Mouse (Mus musculus) liver, adult (tissue): ENCODE data around the gene Fbxo44.

ENCODE experiments used
- GATA4 ChIP-seq: IDR thresholded peaks from 2 replicates; pipeline ENCODE4 v1.6.1; 2014; ENCODE audit warnings: mild to moderate bottlenecking, low read length; ENCODE audit not compliant: insufficient replicate concordance

The Fbxo44 gene

DNA sequence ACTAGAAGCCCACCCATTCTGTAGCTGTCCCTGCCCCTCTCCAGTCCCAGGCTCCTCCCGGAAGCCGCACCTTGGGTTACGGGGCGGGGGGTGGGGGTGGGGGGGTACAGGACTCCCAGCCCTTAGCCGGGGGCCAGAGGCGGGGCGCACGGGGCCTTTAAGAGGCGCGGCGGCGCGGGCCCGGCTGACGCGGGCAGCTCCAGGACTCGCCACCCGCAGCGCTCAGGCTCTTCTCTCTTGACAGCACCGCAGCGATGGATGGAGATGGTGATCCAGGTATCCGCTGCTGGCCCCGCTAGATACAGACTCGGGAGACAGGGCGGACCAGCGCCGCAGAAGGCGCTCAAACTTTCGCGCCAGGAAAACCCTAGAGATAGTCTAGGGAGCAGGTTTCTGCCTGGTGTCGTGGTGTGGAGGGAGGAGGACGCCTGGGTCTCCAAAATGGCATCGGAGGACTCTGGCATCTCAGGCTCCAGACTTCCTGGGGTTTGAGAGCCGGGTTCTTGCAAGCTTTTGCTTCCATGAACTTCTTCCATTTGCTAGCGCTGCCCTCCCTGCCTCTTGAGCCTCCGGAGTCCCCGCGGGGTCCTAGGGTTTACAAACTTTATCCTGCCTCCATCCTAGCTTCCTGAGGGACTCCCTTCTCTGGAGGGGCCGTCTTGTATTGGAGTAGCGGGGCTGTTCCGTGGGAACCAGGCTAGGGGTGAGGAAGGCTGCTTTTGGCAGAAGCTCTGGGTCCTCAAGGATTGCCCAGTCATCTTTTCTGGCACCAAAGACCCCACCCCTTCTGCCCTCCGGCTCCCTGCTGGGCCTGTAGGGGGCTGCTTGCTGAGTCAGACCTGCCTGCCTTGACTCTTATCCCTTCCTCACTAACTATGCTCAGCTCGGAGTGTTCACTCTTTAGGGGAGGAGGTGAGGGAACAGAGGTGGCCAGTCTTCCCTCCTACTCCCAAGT is at the start of gene Fbxo44, which contains the start of gene Fbxo2:
TSS of gene Fbxo44 (minus strand) at position 47 of the 955 bp plus-strand sequence.
TSS of gene Fbxo2 (plus strand) at position 186 of the 955 bp plus-strand sequence.
- no peak for TF ChIP-seq GATA4

DNA sequence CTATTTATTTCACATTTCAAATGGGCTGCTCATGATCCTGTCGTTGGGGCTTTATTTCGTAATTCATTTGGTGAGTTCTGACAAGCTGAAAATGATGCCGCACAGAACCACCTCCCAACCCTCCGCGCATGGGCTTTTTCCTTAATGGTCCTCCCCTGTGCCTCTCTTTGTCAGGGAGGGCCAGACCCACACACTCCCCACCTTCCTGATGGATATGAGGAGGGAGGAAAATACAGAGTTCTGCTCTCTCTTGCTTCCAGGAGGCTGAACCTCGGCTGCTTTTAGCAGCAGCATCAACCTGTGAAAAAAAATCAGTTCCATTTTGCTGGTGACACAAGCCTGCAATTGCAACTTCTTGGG is 44.6 kb upstream of the Fbxo44 start:
- TF ChIP-seq GATA4, result no peak

DNA sequence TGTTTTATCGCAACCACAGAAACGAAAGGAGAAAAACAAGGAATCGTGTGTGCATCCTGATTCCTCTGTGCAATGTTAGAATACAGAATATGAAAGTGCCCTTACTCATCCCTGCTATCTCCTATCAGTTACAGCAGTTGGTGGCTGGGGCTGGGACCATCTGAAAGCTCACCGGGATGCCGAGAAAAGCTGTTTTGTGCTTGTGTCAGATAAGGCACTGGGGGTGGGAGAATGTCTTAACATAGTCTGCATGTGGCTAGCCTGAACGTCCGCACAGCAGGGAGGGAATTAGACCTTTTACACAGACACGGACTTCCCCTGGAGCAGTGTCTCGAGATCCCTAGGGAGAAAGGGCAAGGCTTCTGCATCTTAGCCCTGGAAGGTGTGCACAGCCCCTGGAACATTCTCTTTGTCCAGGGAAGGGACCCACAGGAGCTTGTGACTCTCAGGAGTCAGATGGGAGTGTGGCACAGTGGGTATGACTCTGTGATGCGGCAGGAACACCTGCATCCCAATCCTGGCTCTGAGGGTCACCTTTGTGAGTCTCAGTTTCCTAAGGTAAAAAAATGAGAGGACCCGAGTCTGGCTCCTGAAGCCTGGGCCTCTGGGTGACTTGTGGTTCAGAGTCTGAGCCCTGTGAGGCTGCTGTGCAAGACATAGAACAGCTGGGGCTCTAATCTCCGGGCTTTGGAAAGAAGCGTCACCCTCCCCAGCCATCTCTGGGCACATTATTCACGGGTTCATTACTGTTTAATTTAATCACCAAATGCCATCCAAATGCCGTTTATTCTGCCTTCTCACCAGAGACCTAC is 44.0 kb upstream of the Fbxo44 start:
- TF ChIP-seq GATA4, result no peak

DNA sequence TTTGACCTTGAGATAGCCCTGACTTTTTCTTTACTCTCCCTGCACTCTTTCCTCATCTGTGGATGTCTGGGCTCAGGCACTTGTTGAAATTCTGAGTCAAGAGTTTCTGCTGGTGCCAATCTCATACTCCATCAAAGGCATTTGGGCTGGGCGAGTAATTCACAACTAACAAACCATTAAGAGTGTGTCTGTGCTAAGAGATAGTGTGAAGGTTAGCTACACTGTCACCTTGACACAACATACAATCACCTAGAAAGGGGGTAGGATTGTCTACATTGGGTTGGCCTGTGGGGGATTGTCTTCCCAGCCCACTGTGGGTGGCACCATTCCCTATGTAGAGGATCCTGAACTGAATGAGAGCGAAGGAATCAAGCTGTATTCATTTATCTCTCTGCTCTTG is 43.3 kb upstream of the Fbxo44 start:
- TF ChIP-seq GATA4, result no peak

DNA sequence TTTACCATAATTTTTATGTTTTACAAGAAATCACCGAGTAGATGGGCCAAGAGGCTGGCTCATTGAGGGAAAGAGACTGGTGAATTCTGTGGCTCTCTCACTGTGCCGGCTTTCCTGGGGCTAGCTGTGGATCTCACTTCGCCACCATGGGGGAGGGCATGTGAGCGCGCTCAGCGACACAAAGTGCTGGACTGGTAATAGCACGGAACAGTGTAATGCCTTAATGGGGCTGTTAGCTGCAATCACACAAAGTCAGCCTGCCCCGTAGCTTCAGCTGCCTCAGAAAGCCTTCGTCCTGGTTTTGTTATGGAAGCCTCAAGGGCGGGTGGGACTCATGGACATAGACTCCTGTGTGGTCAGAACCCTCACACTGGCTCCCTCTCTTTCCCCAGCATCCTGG is 38.4 kb upstream of the Fbxo44 start:
- TF ChIP-seq GATA4, result no peak

DNA sequence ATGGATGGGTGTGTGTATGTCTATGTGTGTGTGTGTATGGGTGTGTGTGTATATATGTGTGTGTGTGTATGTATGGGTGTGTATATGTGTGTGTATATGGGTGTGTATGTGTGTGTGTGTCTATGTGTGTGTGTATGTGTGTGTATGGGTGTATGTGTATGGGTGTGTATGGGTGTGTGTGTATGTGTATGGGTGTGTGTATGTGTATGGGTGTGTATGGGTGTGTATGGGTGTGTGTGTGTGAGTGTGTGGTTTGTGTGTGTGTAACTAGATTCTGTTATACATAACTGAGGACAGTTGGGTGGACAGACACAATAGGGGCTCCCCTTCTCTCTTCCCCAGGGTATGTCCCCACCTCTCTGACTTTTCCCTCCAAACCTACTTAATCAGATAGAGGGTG is 34.1 kb upstream of the Fbxo44 start:
- TF ChIP-seq GATA4, result no peak

DNA sequence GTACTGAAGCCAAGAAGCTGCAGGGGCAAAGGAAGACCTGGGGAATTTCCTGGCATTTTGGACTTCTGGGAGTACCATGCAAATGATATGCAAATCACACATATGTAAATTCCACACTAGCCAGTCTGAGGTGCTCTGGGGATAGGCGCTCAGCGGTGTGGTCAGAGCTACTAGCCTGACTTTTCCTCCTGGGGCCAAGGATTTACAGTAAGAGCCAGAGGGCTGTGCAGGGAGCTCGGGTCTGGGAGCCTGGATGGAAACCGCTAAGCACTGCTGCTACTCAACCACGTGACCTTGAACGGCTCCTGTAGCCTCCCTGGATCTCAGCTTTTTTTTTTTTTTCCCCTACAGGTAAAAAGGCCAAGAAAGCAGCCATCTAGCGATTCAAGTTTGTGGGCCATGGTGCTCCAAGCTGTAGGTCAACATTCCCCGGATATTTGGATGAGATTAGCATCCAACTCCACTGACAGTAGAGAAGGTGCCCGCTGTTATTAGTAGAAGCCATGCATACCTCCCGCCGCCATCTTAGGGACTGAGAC is 32.5 kb upstream of the Fbxo44 start:
- no peak for TF ChIP-seq GATA4

DNA sequence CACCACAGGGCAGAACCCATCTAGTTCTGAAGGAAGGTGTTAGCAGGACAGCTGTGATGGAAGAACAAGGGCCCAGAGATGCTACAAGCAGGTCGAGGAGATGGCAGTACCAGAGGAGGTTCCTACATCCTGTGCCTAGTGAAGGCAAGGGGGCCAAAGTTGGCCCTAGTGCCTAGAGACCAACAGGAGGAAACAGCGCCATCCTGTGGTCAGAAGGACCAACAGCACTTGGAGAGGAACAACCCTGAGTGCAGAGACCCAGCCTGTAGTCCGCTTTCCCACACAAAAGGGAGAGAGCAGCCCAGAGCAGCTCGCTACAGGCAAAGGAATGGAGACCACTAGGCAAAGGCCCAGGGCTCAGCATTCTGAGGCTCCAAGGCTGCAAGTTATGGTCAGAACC is 25.5 kb upstream of the Fbxo44 start:
- TF ChIP-seq GATA4, result no peak

DNA sequence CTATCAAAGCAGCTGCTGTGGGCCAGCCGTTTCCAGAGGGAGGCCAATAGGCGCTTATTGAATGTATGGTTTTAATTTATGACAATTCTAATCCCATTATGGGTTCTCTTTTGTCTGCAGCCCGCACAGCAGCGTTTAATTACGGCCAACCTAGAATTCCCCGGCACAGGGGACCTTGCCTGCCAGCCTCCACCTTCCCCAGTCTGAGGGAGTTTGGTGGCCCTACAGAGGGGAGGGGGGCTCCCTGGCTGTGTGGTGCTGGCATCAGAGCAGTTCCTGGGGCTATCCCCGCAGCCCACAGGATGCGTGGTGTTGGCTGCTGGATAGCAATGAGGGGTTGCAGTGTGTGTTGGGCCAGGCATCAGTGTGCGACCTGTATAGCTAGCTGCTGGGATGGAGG is 24.3 kb upstream of the Fbxo44 start:
- no peak for TF ChIP-seq GATA4

DNA sequence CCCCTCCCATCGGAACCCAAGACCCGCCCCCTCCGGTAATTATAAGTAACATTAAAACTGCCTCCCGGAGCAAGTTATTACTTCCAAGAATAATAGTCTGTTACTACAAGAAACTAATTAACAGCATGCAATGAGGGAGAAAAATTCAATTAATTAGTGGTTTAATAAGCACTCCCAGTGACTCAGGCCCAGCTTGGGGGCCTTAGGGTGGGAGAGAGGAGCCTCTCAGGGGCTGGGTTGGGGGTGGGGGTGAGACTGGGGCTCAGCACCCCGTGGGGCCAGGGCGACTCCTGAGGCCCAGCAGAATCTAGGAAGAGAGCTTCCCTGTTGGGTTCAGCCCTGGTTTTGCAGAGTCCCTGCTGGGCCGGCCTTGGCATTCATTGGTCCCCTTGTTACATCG is 22.1 kb upstream of the Fbxo44 start:
- TF ChIP-seq GATA4, result no peak

DNA sequence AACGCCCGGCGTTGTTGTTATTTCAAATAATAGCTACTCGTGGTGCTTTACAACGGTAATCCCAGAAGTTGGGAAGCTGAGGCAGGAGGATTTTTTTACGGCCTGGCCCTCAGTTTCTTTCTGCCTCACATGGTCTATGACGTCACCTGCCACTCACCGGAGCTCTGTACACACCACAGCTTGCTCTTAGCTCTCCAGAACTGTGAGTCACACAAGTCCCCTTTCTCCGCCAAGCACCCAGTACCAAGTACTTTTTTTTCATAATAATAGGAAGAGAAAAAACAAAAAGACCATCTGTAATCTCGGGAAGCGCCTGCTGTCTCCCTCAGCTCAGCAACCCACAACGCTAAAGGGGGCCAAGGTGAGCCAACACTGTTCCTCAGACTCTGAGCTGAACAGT is 21.2 kb upstream of the Fbxo44 start:
- no peak for TF ChIP-seq GATA4

DNA sequence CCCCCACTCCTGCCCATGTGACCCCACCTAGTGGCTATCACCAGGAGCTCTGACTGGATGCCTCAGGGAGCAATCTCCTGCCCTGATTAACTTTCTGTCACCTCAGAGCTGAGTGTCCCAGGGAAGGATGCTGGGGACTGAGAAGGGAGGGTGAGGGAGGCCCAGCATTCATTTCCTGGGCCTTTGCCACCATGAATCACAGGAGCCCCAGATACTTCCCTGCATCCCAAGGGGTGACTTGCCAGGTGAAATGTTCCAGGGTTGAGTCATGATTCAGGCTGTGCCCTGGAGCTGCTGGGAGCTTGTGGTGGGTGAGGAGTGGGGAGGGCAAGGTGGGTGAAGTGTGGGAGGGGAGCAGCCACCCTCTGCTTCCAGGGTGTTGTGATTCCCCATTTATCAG is 17.4 kb upstream of the Fbxo44 start:
- no peak for TF ChIP-seq GATA4

DNA sequence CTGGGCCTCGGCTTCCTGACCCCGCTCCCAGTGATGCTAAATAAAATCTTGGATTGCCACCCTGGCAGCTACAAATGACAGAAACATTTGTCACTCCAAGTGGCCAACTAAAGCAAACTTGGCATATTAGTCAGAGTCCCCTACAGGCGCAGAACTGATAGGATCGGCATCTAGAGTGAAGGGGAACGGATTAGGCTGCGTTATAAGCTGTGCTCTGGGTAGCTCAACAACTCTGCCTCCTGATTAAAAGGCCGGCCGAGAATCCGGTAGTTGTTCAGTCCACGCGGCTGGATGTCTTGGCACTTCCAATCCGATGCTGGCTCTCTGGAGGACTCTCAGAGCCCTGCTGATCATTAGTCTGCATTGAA is 14.2 kb upstream of the Fbxo44 start:
- TF ChIP-seq GATA4, result no peak

DNA sequence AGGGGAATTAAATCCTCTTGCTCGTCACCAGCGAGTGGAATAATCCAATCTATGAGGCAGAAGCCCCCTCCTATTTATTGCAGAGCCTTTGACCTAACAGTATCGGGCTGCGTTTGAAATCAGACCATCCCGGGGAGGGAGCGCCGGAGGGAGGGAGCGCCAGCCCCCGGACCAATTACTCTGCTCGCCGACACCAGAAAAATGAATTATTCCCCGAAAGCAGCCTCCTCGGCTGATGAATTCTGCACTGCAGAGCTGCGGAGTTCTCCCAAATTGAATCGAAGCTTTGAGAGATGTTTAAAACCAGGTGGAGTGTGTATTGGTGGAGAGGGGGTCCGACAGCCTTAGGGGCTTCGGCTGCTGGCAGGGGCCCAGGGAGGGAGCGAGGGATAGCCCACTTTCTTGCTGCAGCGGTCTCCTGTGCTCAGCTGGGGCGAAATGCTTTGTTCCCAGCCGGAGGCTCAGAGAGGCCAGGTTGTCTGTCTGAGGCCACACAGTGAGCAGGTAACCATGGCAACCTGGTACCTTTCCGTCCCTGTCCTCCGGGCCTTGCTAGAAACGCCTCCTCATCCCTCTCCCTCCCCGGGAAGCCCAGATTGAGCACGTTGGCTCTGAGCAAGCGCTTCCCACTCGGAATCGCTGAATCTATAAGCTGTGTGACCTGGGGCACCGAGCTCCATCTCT is 13.7 kb upstream of the Fbxo44 start:
- no peak for TF ChIP-seq GATA4

DNA sequence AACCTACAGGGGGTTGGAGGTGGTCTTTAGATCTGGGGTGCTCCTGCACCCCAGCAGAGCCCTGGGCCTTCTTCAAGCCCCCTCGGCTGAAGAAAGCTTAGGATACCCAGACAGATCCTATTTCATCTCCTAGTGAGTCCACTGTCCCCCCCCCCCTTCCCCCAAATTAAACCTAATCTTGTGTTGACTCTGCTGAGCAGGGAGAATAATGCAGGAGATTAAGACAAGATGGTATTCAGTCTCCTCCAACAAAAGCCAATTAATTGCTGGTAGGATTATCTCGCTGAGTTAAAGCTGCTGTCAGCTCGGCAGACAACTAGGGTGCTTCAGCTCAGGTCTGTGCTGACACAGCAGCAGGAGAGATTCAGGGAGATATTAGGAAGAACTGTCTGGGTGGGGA is 11.0 kb upstream of the Fbxo44 start:
- no peak for TF ChIP-seq GATA4

DNA sequence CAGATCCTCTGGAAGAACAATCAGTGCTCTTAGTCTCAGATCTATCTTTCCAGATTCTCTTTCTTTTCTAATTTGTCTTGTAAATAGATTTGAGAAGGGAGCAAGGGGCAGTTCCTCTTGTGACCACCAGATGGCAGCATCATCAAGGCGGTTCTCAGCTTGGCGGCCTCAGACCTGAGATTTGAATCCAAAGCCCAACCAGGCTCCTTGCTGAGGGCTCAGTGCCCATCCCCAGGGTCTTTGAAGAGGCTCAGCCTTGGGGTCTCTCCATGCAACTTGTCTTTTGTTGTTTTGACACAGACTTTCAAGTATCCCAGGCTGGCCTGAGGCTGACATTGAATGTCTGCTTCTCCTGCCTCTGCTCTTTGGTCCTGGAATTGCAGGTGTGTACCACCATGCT is 10.6 kb upstream of the Fbxo44 start:
- TF ChIP-seq GATA4, result no peak

DNA sequence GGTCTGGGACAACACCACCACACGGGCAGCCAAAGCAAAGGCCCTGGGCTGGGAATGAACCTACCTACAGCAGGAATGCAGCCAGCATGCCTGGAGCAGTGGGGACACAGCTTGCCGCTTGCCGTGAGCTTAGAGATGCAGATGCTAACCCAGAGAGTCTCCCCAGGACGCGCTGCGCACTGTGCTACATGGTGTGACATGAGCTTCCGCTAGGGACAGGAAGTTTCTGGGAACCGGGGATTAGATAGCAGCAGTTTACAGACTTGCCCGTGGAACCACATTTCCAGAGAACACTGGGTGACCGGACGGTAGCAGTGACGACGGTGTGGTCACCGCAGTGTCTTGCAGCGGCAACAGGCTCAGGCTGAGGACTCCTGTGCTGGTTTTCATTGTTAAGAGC is 9.3 kb upstream of the Fbxo44 start:
- peak; percentile 77; the same call in 1 of the 2 replicates for TF ChIP-seq GATA4
